Mouse (Mus musculus) E14TG2a.4 (cell line): ENCODE measurements around the gene Vwa3b.

ENCODE experiments used
- CTCF ChIP-seq: conservative IDR thresholded peaks from 2 replicates; pipeline ENCODE4 v1.5.1; 2014; ENCODE audit warnings: low read length
- NANOG ChIP-seq: IDR thresholded peaks from 2 replicates; pipeline ENCODE4 v1.6.1; 2014; ENCODE audit warnings: borderline replicate concordance, low read length, mixed read lengths
- POU5F1 ChIP-seq: IDR thresholded peaks from 2 replicates; pipeline ENCODE4 v1.6.1; 2014; ENCODE audit warnings: low read length, borderline replicate concordance

DNA sequence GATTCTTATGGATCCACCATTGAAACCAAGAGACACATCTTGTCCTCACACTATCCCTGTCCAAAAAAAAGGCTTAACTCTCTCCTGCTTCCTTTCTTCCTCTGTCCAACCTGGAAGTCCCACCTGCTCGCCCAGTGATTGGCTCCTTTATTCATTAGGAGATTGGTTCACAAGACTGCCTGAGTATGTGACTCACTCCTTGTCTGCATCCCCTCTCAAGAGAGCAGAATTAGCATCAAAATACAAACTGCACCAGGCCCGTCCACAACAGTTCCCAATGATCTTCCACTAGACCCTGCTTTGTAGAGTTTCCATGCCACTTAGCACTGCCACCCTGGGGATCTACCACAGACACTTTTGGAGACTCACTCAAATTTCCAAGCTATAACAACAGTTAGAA lies 75.3 kb downstream of the Vwa3b start:
- TF ChIP-seq CTCF = no peak
- TF ChIP-seq POU5F1 = no peak
- TF ChIP-seq NANOG = no peak
